Mouse (Mus musculus): ENCODE measurements at regions not wholly inside any gene's neighbourhood (a gene's known extent, or its start where the extent isn't known, plus 50 kb on each side); places are given as distances from the start of the nearest gene placed in this dataset.

DNA sequence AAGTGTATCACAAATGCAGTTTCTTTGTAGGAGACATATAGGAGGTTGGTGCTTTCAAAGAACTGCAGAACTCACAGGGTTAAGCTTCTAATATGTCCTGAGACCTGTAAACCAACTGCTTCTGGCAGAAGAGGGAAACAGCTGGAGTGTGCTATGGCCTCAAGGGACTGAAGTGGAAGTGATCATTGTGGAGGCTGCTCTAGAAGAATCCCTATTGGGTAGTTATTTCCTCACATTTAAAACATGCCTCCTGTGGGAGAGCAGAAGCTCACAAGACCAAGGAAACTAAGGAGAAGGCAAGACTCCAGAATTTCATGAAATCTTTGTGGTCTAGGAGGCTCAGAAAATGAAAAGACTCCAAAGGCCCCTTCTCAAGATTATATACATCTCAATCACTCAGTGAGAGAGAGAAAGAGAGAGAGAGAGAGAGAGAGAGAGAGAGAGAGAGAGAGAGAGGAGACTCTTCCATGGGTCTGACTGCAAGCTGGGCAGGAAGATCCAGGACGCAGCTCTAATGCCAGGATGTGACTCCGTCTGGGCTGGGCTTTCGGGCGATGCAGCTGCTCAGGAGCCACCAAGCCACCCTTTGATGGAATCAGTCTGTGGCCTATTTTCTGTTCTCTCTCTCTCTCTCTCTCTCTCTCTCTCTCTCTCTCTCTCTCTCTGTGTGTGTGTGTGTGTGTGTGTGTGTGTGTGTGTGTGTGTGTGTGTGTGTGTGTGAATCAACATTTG lies 93.3 kb downstream of the Pdcl3 start:
- Histone ChIP-seq H3K27me3 (ENCODE audit: control insufficient read depth, insufficient read depth, low read length) (no peaks in the 10 kb centered on the region), H3K4me1 (ENCODE audit: control insufficient read depth, insufficient read depth, low read length) (no peaks in the 10 kb centered on the region), H3K36me3 (ENCODE audit: control insufficient read depth, insufficient read depth, low read length) (no peaks in the 10 kb centered on the region), H3K9ac (replicated peaks; ENCODE audit: low read depth, low read length) (no peak overlapping the region), H3K27ac (ENCODE audit: low read length) (no peak overlapping the region), H3K4me2 (replicated peaks; ENCODE audit: low read depth, low read length) (no peak overlapping the region), H3K4me3 (ENCODE audit: low read depth, low read length) (no peak overlapping the region), H3K9me3 (ENCODE audit: control insufficient read depth, low read depth, low read length) (no peaks in the 10 kb centered on the region)
- no peak for ATAC-seq (ENCODE audit: insufficient number of reproducible peaks, insufficient read depth, low FRiP score, low read depth)
- 88% methylated on average over 4 of the region's 4 CpGs for WGBS

DNA sequence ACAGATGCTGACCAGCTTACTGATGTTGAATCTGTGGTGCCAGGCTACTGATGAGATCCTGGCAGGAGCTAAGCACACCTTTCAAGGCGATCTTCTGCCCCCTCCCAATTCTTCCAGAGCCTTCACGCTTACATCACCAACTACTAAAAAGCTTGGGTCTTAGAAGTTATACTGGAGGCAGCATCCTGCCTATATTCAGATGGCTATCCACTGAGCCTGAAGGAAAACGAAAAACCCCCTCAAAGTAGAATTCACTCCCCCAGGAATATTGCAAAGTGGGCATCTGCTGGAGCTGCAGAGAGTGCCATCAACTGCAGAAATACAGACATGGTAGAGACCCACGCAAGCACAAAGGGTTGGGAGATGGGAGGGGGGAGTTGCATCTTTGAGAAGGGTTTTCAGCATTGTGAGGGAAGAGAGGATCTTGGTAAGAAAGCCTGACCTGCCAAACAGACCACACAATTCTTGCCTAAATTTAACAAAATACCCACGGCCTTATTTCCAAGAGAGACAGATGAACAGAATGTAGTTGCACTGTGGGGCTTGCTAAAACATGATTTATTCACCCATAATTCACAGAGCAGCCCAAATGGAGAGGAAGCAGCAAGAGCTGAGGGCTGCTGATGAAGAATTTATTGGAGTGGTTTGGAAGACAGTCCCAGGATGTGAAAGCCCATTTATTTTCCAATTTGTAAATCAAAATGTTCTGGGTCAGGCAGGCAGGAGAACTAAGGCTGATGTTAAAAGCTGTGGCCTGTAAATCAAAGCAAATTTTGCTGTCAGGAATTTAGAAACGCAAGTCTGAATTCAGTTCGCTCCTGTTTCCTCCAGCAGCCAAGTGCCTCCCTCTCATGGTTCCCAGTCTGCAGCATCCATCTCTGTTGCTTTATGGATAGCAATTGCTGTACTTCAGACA lies 98.8 kb downstream of the Pdcl3 start:
- Histone ChIP-seq H3K36me3 (ENCODE audit: control insufficient read depth, insufficient read depth, low read length) (no peaks in the 10 kb centered on the region), H3K9me3 (ENCODE audit: control insufficient read depth, low read depth, low read length) (no peaks in the 10 kb centered on the region; the same call in 1 of the 2 replicates), H3K4me2 (replicated peaks; ENCODE audit: low read depth, low read length) (no peak overlapping the region), H3K4me3 (ENCODE audit: low read depth, low read length) (no peak overlapping the region), H3K27ac (ENCODE audit: low read length) (no peak overlapping the region), H3K9ac (replicated peaks; ENCODE audit: low read depth, low read length) (no peak overlapping the region), H3K27me3 (ENCODE audit: control insufficient read depth, insufficient read depth, low read length) (no peaks in the 10 kb centered on the region), H3K4me1 (ENCODE audit: control insufficient read depth, insufficient read depth, low read length) (no peaks in the 10 kb centered on the region)
- ATAC-seq (ENCODE audit: insufficient number of reproducible peaks, insufficient read depth, low FRiP score, low read depth), result no peak
- WGBS, result 61% methylated on average over 7 of the region's 7 CpGs

DNA sequence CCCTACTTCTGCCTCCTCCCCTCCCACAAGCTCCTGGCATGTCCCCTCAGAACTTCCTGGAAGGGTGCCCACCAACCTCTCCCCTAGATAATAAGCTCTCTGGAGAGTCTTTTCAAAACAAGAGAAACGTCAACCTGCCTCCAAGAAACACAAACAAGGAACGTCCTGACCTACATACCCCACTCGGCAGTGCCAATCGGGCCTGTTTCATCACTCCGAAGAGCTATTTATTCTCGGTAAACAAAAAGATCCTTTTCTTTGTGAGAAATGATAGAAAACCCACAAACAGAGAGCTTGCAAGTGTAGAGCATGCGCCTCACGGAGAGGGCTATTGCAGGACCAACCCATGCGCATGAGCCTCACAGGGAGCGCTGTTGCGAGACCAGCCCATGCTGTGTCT lies 100.9 kb downstream of the Pdcl3 start:
- Histone ChIP-seq H3K4me3 (ENCODE audit: low read depth, low read length) (no peak overlapping the region), H3K9me3 (ENCODE audit: control insufficient read depth, low read depth, low read length) (no peaks in the 10 kb centered on the region; the same call in 1 of the 2 replicates), H3K4me1 (ENCODE audit: control insufficient read depth, insufficient read depth, low read length) (no peaks in the 10 kb centered on the region), H3K27me3 (ENCODE audit: control insufficient read depth, insufficient read depth, low read length) (no peaks in the 10 kb centered on the region), H3K9ac (replicated peaks; ENCODE audit: low read depth, low read length) (no peak overlapping the region), H3K4me2 (replicated peaks; ENCODE audit: low read depth, low read length) (no peak overlapping the region), H3K27ac (ENCODE audit: low read length) (no peak overlapping the region), H3K36me3 (ENCODE audit: control insufficient read depth, insufficient read depth, low read length) (no peaks in the 10 kb centered on the region)
- 74% methylated on average over 11 of the region's 11 CpGs for WGBS
- ATAC-seq (ENCODE audit: insufficient number of reproducible peaks, insufficient read depth, low FRiP score, low read depth), result no peak

GRCm38 (mm10) chr1:39089875-39090274 lies 103.7 kb upstream of the Npas2 start:
- Histone ChIP-seq H3K4me2 (replicated peaks; ENCODE audit: low read depth, low read length) (no peak overlapping the region), H3K27ac (ENCODE audit: low read length) (no peak overlapping the region), H3K9me3 (ENCODE audit: control insufficient read depth, low read depth, low read length) (no peaks in the 10 kb centered on the region; the same call in 1 of the 2 replicates), H3K4me1 (ENCODE audit: control insufficient read depth, insufficient read depth, low read length) (no peaks in the 10 kb centered on the region), H3K9ac (replicated peaks; ENCODE audit: low read depth, low read length) (no peak overlapping the region), H3K36me3 (ENCODE audit: control insufficient read depth, insufficient read depth, low read length) (no peaks in the 10 kb centered on the region), H3K27me3 (ENCODE audit: control insufficient read depth, insufficient read depth, low read length) (no peaks in the 10 kb centered on the region), H3K4me3 (ENCODE audit: low read depth, low read length) (no peak overlapping the region)
- WGBS, result 60% methylated on average over 9 of the region's 9 CpGs
- ATAC-seq (ENCODE audit: insufficient number of reproducible peaks, insufficient read depth, low FRiP score, low read depth), result no peak

- no peaks in the 10 kb centered on the region for H3K4me1 ChIP-seq (ENCODE audit: control insufficient read depth, insufficient read depth, low read length)
- no peaks in the 10 kb centered on the region for H3K36me3 ChIP-seq (ENCODE audit: control insufficient read depth, insufficient read depth, low read length)
- H3K4me2 ChIP-seq (replicated peaks; ENCODE audit: low read depth, low read length), result no peak overlapping the region
- WGBS, result 81% methylated on average over 8 of the region's 8 CpGs
- no peak overlapping the region for H3K27ac ChIP-seq (ENCODE audit: low read length)
- H3K9me3 ChIP-seq (ENCODE audit: control insufficient read depth, low read depth, low read length), result no peaks in the 10 kb centered on the region
- ATAC-seq (ENCODE audit: insufficient number of reproducible peaks, insufficient read depth, low FRiP score, low read depth), result no peak
- H3K9ac ChIP-seq (replicated peaks; ENCODE audit: low read depth, low read length), result no peak overlapping the region
- H3K27me3 ChIP-seq (ENCODE audit: control insufficient read depth, insufficient read depth, low read length), result no peaks in the 10 kb centered on the region
- H3K4me3 ChIP-seq (ENCODE audit: low read depth, low read length), result no peak overlapping the region
These were observed 102.4 kb upstream of the Npas2 start for GRCm38 (mm10) chr1:39091121-39091520.

DNA sequence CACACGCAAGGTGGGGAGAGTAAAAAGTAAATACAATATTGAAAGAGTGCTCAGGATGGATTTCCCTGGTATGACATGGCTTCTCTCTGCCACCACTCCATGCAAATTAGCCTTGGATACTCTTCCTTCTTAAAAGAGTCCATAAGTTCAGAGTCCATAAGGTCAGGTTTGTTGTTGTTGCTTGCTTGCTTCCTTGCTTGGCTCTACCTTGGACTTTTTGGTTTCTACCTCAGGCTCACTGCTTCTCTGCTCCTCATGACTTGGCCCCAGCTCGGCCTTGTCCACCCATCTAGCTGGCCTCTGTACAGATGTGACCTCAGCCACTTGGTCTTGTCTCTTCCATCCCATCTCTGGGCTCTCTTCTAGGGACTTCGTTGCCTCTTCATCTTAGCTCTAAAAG lies 101.9 kb upstream of the Npas2 start:
- ATAC-seq (ENCODE audit: insufficient number of reproducible peaks, insufficient read depth, low FRiP score, low read depth), result no peak
- Histone ChIP-seq H3K9me3 (ENCODE audit: control insufficient read depth, low read depth, low read length) (no peaks in the 10 kb centered on the region), H3K4me2 (replicated peaks; ENCODE audit: low read depth, low read length) (no peak overlapping the region), H3K4me1 (ENCODE audit: control insufficient read depth, insufficient read depth, low read length) (no peaks in the 10 kb centered on the region), H3K4me3 (ENCODE audit: low read depth, low read length) (no peak overlapping the region), H3K36me3 (ENCODE audit: control insufficient read depth, insufficient read depth, low read length) (no peaks in the 10 kb centered on the region), H3K27ac (ENCODE audit: low read length) (no peak overlapping the region), H3K9ac (replicated peaks; ENCODE audit: low read depth, low read length) (no peak overlapping the region), H3K27me3 (ENCODE audit: control insufficient read depth, insufficient read depth, low read length) (no peaks in the 10 kb centered on the region)
- 80% methylated on average over 3 of the region's 3 CpGs for WGBS

GRCm38 (mm10) chr1:39093291-39093690 lies 100.2 kb upstream of the Npas2 start:
- Histone ChIP-seq H3K9me3 (ENCODE audit: control insufficient read depth, low read depth, low read length) (no peaks in the 10 kb centered on the region), H3K9ac (replicated peaks; ENCODE audit: low read depth, low read length) (no peak overlapping the region), H3K4me3 (ENCODE audit: low read depth, low read length) (no peak overlapping the region), H3K27me3 (ENCODE audit: control insufficient read depth, insufficient read depth, low read length) (no peaks in the 10 kb centered on the region), H3K4me1 (ENCODE audit: control insufficient read depth, insufficient read depth, low read length) (no peaks in the 10 kb centered on the region), H3K27ac (ENCODE audit: low read length) (no peak overlapping the region), H3K4me2 (replicated peaks; ENCODE audit: low read depth, low read length) (no peak overlapping the region), H3K36me3 (ENCODE audit: control insufficient read depth, insufficient read depth, low read length) (no peaks in the 10 kb centered on the region)
- no peak for ATAC-seq (ENCODE audit: insufficient number of reproducible peaks, insufficient read depth, low FRiP score, low read depth)
- WGBS, result 73% methylated on average over 4 of the region's 4 CpGs

- ATAC-seq (ENCODE audit: insufficient number of reproducible peaks, insufficient read depth, low FRiP score, low read depth), result no peak
- no peak overlapping the region for H3K4me3 ChIP-seq (ENCODE audit: low read depth, low read length)
These were observed 99.5 kb upstream of the Npas2 start for GRCm38 (mm10) chr1:39094001-39094400.

More at GRCm38 (mm10) chr1:39094001-39094400, 99.5 kb upstream of the Npas2 start:
- Histone ChIP-seq H3K9ac (replicated peaks; ENCODE audit: low read depth, low read length) (no peak overlapping the region), H3K27me3 (ENCODE audit: control insufficient read depth, insufficient read depth, low read length) (no peaks in the 10 kb centered on the region), H3K36me3 (ENCODE audit: control insufficient read depth, insufficient read depth, low read length) (no peaks in the 10 kb centered on the region), H3K9me3 (ENCODE audit: control insufficient read depth, low read depth, low read length) (no peaks in the 10 kb centered on the region), H3K4me2 (replicated peaks; ENCODE audit: low read depth, low read length) (no peak overlapping the region), H3K4me1 (ENCODE audit: control insufficient read depth, insufficient read depth, low read length) (no peaks in the 10 kb centered on the region), H3K27ac (ENCODE audit: low read length) (no peak overlapping the region)
- 85% methylated on average over 8 of the region's 8 CpGs for whole genome bisulfite sequencing
